Mouse (Mus musculus): ENCODE data around the gene Astn2.

Gene Astn2

GRCm38 (mm10) chr4:65830495-65830894, 573.9 kb downstream of the Astn2 start:
- Histone ChIP-seq H3K36me3 (ENCODE audit: insufficient read depth, low read length) (no peaks in the 10 kb centered on the region), H3K4me1 (replicated peaks; ENCODE audit: low read depth, low read length) (peaks cover 21% of the 10 kb centered on the region), H3K27me3 (ENCODE audit: insufficient read depth, low read length) (peaks cover 21% of the 10 kb centered on the region), H3K9me3 (ENCODE audit: low read length) (peaks cover 29% of the 10 kb centered on the region), H3K4me3 (replicated peaks; ENCODE audit: low read length) (no peak overlapping the region)
- TF ChIP-seq POU5F1 (IDR thresholded peaks at IDR 0.05; ENCODE audit: borderline replicate concordance, low read length) (no peak), NANOG (IDR thresholded peaks at IDR 0.05; ENCODE audit: borderline replicate concordance, low read length) (peak; percentile 94), CTCF (conservative IDR thresholded peaks at IDR 0.05; ENCODE audit: low read length) (no peak)

DNA sequence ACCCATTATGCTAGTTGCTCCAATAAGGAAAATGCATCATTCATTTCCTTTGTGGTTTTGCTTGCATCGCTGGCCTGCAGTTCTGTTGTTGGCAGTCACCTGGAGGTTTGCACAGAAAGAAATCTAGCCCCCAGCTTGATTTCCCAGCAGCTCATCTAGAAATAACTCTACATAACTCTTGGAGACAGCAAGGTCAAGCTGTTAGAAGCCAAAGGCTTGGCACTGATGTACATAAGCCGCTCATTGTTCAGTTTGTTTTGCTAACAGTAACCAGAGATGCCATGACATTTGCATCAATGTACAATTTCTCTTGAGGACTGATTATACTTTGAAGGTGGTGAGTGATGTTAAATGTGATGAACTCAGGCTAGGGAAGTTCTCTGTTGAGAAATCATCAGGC, 583.3 kb downstream of the Astn2 start:
- no peak for TF ChIP-seq CTCF (conservative IDR thresholded peaks at IDR 0.05; ENCODE audit: low read length)
- TF ChIP-seq NANOG (IDR thresholded peaks at IDR 0.05; ENCODE audit: borderline replicate concordance, low read length): no peak
- TF ChIP-seq POU5F1 (IDR thresholded peaks at IDR 0.05; ENCODE audit: borderline replicate concordance, low read length): no peak
- 0 out of 2 replicates have a peak, but pooled peaks cover 5% of the 10 kb centered on the region for H3K27me3 ChIP-seq (ENCODE audit: insufficient read depth, low read length)
- no peaks in the 10 kb centered on the region for H3K36me3 ChIP-seq (ENCODE audit: insufficient read depth, low read length)
- no peaks in the 10 kb centered on the region for H3K4me1 ChIP-seq (replicated peaks; ENCODE audit: low read depth, low read length)
- 0 out of 2 replicates have a peak, but pooled peaks cover 2% of the 10 kb centered on the region for H3K9me3 ChIP-seq (ENCODE audit: low read length)
- H3K4me3 ChIP-seq (replicated peaks; ENCODE audit: low read length): no peak overlapping the region

- Histone ChIP-seq H3K9me3 (ENCODE audit: low read length) (0 out of 2 replicates have a peak, but pooled peaks cover 2% of the 10 kb centered on the region), H3K4me3 (replicated peaks; ENCODE audit: low read length) (no peak overlapping the region), H3K36me3 (ENCODE audit: insufficient read depth, low read length) (no peaks in the 10 kb centered on the region), H3K4me1 (replicated peaks; ENCODE audit: low read depth, low read length) (no peaks in the 10 kb centered on the region), H3K27me3 (ENCODE audit: insufficient read depth, low read length) (0 out of 2 replicates have a peak, but pooled peaks cover 5% of the 10 kb centered on the region)
- TF ChIP-seq POU5F1 (IDR thresholded peaks at IDR 0.05; ENCODE audit: borderline replicate concordance, low read length): no peak
- no peak for TF ChIP-seq CTCF (conservative IDR thresholded peaks at IDR 0.05; ENCODE audit: low read length)
- TF ChIP-seq NANOG (IDR thresholded peaks at IDR 0.05; ENCODE audit: borderline replicate concordance, low read length): no peak
Measured at GRCm38 (mm10) chr4:65820236-65820635, 584.2 kb downstream of the Astn2 start.

DNA sequence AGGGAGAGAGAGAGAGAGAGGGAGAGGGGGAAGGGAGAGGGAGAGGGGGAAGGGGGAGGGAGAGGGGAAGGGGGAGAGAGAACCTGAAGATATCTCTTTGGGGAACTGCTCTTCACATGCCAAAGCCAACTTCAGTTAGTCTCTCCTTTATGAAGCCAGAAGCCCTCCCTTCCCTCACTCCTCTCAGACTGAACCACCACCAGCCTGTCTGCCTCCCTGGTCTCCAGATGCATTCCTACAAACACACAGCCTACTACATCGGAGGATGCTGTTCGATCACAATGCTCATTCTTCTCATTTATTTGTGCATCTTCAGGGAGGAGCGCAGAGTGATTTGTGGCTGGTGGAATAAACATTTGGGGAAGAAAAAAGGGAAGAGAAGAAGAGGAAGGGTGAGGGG, 584.6 kb downstream of the Astn2 start:
- Histone ChIP-seq H3K27me3 (ENCODE audit: insufficient read depth, low read length) (0 out of 2 replicates have a peak, but pooled peaks cover 5% of the 10 kb centered on the region), H3K9me3 (ENCODE audit: low read length) (0 out of 2 replicates have a peak, but pooled peaks cover 2% of the 10 kb centered on the region), H3K36me3 (ENCODE audit: insufficient read depth, low read length) (no peaks in the 10 kb centered on the region), H3K4me3 (replicated peaks; ENCODE audit: low read length) (no peak overlapping the region), H3K4me1 (replicated peaks; ENCODE audit: low read depth, low read length) (no peaks in the 10 kb centered on the region)
- no peak for TF ChIP-seq POU5F1 (IDR thresholded peaks at IDR 0.05; ENCODE audit: borderline replicate concordance, low read length)
- no peak for TF ChIP-seq CTCF (conservative IDR thresholded peaks at IDR 0.05; ENCODE audit: low read length)
- TF ChIP-seq NANOG (IDR thresholded peaks at IDR 0.05; ENCODE audit: borderline replicate concordance, low read length): no peak

- TF ChIP-seq NANOG (IDR thresholded peaks at IDR 0.05; ENCODE audit: borderline replicate concordance, low read length) (no peak), CTCF (conservative IDR thresholded peaks at IDR 0.05; ENCODE audit: low read length) (no peak), POU5F1 (IDR thresholded peaks at IDR 0.05; ENCODE audit: borderline replicate concordance, low read length) (no peak)
- Histone ChIP-seq H3K4me3 (replicated peaks; ENCODE audit: low read length) (no peak overlapping the region), H3K27me3 (ENCODE audit: insufficient read depth, low read length) (no peaks in the 10 kb centered on the region), H3K9me3 (ENCODE audit: low read length) (no peaks in the 10 kb centered on the region), H3K36me3 (ENCODE audit: insufficient read depth, low read length) (no peaks in the 10 kb centered on the region), H3K4me1 (replicated peaks; ENCODE audit: low read depth, low read length) (no peaks in the 10 kb centered on the region)
Measured at GRCm38 (mm10) chr4:65814176-65814535, 590.3 kb downstream of the Astn2 start.

DNA sequence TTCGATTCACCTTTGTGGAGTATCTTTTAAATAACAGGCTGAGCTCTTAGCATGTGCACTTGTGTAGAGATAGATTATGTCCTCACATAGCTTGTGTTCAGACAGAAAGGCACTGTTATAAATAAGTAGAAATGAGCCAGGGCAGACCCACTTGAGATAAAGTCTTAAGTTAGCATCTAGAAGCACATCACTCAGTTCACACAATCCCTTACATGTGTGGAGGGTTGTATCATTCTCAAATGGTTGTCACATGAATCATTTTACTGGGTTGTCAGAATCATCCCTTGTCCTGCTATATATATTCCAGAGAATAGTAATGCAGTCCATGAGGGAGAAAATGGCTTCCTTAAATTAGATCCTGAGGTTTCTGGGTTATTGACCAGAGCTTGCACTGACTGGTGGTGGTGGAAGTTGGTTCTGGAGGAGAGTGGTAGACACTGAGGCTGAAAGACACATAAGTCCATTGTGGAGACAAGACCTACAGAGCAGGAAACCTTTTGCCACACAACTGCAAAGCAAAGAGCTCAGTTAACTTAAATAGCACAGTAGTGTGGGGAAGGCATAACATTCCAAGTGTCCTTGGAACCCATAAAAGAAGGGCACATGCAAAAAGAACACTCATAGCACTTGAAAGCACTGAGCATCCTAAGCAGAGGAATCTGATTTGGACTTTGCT, 590.8 kb downstream of the Astn2 start:
- no peak overlapping the region for H3K4me3 ChIP-seq (replicated peaks; ENCODE audit: low read length)

GRCm38 (mm10) chr4:65807341-65807740, 597.1 kb downstream of the Astn2 start:
- TF ChIP-seq NANOG (IDR thresholded peaks at IDR 0.05; ENCODE audit: borderline replicate concordance, low read length): no peak
- no peak for TF ChIP-seq POU5F1 (IDR thresholded peaks at IDR 0.05; ENCODE audit: borderline replicate concordance, low read length)
- TF ChIP-seq CTCF (conservative IDR thresholded peaks at IDR 0.05; ENCODE audit: low read length): no peak
- no peaks in the 10 kb centered on the region for H3K9me3 ChIP-seq (ENCODE audit: low read length)
- H3K4me3 ChIP-seq (replicated peaks; ENCODE audit: low read length): no peak overlapping the region

More for the DNA sequence above, 590.8 kb downstream of the Astn2 start:
- TF ChIP-seq CTCF (conservative IDR thresholded peaks at IDR 0.05; ENCODE audit: low read length): no peak
- TF ChIP-seq POU5F1 (IDR thresholded peaks at IDR 0.05; ENCODE audit: borderline replicate concordance, low read length): no peak
- TF ChIP-seq NANOG (IDR thresholded peaks at IDR 0.05; ENCODE audit: borderline replicate concordance, low read length): no peak
- Histone ChIP-seq H3K4me1 (replicated peaks; ENCODE audit: low read depth, low read length) (no peaks in the 10 kb centered on the region), H3K9me3 (ENCODE audit: low read length) (no peaks in the 10 kb centered on the region), H3K36me3 (ENCODE audit: insufficient read depth, low read length) (no peaks in the 10 kb centered on the region), H3K27me3 (ENCODE audit: insufficient read depth, low read length) (no peaks in the 10 kb centered on the region; the same call in 1 of the 2 replicates)

GRCm38 (mm10) chr4:65801204-65801603, 603.2 kb downstream of the Astn2 start:
- no peaks in the 10 kb centered on the region for H3K4me1 ChIP-seq (replicated peaks; ENCODE audit: low read depth, low read length)
- TF ChIP-seq CTCF (conservative IDR thresholded peaks at IDR 0.05; ENCODE audit: low read length) (no peak), NANOG (IDR thresholded peaks at IDR 0.05; ENCODE audit: borderline replicate concordance, low read length) (no peak), POU5F1 (IDR thresholded peaks at IDR 0.05; ENCODE audit: borderline replicate concordance, low read length) (no peak)
- H3K4me3 ChIP-seq (replicated peaks; ENCODE audit: low read length): no peak overlapping the region
- H3K27me3 ChIP-seq (ENCODE audit: insufficient read depth, low read length): no peaks in the 10 kb centered on the region
- H3K9me3 ChIP-seq (ENCODE audit: low read length): no peaks in the 10 kb centered on the region
- no peaks in the 10 kb centered on the region for H3K36me3 ChIP-seq (ENCODE audit: insufficient read depth, low read length)

More at GRCm38 (mm10) chr4:65807341-65807740, 597.1 kb downstream of the Astn2 start:
- H3K4me1 ChIP-seq (replicated peaks; ENCODE audit: low read depth, low read length): no peaks in the 10 kb centered on the region
- no peaks in the 10 kb centered on the region for H3K36me3 ChIP-seq (ENCODE audit: insufficient read depth, low read length)
- no peaks in the 10 kb centered on the region; the same call in 1 of the 2 replicates for H3K27me3 ChIP-seq (ENCODE audit: insufficient read depth, low read length)

Measured in E14TG2a.4 (cell line).